In the genomic region with DNA sequence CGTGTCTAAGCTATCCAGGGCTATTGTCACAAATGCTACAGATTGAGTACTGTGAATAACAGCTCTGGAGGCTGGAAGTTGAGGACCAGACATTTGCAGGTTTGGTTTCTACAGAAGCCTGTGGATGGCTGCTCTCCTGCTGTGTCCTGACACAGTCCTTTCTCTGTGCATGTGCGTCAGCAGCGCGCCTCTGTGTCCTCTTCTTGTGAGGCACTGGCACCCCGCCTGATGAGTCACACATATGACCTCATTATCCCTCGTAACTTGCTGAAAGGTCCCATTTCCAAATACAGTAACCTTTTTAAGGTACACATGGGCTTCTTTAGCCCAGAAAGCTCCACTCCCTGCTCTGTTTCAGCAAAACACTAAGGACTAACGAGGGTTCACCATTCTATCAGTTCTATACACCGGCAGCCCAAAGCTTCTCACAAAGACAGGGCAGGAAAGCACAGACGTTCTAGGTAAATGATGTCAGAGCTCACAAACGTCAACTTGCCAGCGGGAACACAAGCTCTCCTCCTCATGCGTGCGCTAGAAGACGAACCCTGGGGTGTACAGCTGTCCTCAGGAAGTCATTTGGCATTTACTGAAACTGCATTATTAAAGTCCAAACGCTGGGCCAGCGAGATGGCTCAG, we compare ENCODE assay signal across 7 mouse cellular contexts.
A peak's percentile ranks its signal among the peaks of the same experiment; 100 is the strongest.
DNase-seq lines count a peak whose midpoint lies in the region; ATAC-seq and TF ChIP-seq lines count a peak whose summit lies in the region.

No protein-coding gene starts in this region.

- DNase-seq in layer of hippocampus, adult 9-11 months, result peak; percentile 24
- no peak for DNase-seq in layer of hippocampus, postnatal 14 days (ENCODE audit: low spot score in 2 of 2)
- DNase-seq in brain, embryonic 14.5 days (ENCODE audit: low read depth), result peak; percentile 58
- DNase-seq in heart, postnatal 36 days, result peak; percentile 7 to 33
- peak; percentile 16 to 50 for DNase-seq in right cerebral cortex, postnatal 36 days (ENCODE audit: low spot score in 2 of 2)

- no peak for TF ChIP-seq POLR2A in brain, embryonic 14.5 days (IDR thresholded peaks at IDR 0.05; ENCODE audit: borderline replicate concordance, extremely low read depth, insufficient read depth, insufficient read length, poor library complexity, severe bottlenecking)

- ATAC-seq in megakaryocyte-erythroid progenitor cell, adult 5-6 weeks (replicated peaks; ENCODE audit: low FRiP score, low TSS enrichment, poor library complexity, severe bottlenecking), result no peak
- no peak for ATAC-seq in megakaryocyte, adult 5-6 weeks (ENCODE audit: poor library complexity, severe bottlenecking)

- intact Hi-C loops in heart, postnatal 36 days (cut with DNase I), result no loop called here

- TF ChIP-seq CTCF in brain, embryonic 14.5 days (IDR thresholded peaks at IDR 0.05; ENCODE audit: borderline replicate concordance, extremely low read depth, insufficient read depth, insufficient read length), result no peak

Comparison
In these comparisons a context has a peak if more than half of its experiments do, and no peak if none do; other contexts are left out.
1. DNase-seq: peak in layer of hippocampus, adult 9-11 months (single experiment), brain, embryonic 14.5 days (single experiment), heart, postnatal 36 days (2 of 2) and right cerebral cortex, postnatal 36 days (2 of 2); none in layer of hippocampus, postnatal 14 days (0 of 2).